Mouse (Mus musculus) left cerebral cortex, adult 2 months (tissue): ENCODE data around the gene Cenpn. TPM values are rescaled to one million over a fixed set of nuclear protein-coding genes. Genes with fewer than 3 reads are reported as not detected.
A peak's percentile ranks its signal among the peaks of the same experiment; 100 is the strongest.

Source experiments
- DNase-seq, 2 experiments: peaks; one replicate each; pipeline ENCODE4 v3.0.0; 2021 to 2022; ENCODE audit warnings: low spot score in 2 of 2, mixed read lengths in 1 of 2; ENCODE audit errors: extremely low spot score in 1 of 2
- H3K27ac ChIP-seq: fragments of 200-600 bp; 2 replicates; pipeline ENCODE4 v1.8.1; 2022
- H3K4me3 ChIP-seq: fragments of 200-600 bp; 2 replicates; pipeline ENCODE4 v1.8.1; 2022
- CTCF ChIP-seq: fragments of 200-600 bp; IDR thresholded peaks from 2 replicates; pipeline ENCODE4 v1.8.1; 2022; ENCODE audit warnings: antibody characterized with exemption, mild to moderate bottlenecking, moderate library complexity
- intact Hi-C: fragments of 180-260 bp; cut with DNase I; formaldehyde crosslinking; loops from one replicate; pipeline ENCODE4 v1.15.1; 2025
- long read RNA-seq, 2 experiments: library from polyadenylated mRNA; stranded (forward); transcript quantifications; one replicate each; pipeline ENCODE4 v2.0.0; 2021; ENCODE audit warnings: borderline mapping rate in 2 of 2
- total RNA-seq, 2 experiments: library from RNA; stranded (reverse); gene quantifications; 2 replicates each; pipeline ENCODE4 v1.2.3; 2021

Gene Cenpn
- total RNA-seq = 1 to 10 TPM in 1 of 2 experiments, under 1 TPM in 1; 0.97 to 2.0 TPM
- long read RNA-seq, experiment 1 = 0 reads
- long read RNA-seq, experiment 2 = 0 reads

DNA sequence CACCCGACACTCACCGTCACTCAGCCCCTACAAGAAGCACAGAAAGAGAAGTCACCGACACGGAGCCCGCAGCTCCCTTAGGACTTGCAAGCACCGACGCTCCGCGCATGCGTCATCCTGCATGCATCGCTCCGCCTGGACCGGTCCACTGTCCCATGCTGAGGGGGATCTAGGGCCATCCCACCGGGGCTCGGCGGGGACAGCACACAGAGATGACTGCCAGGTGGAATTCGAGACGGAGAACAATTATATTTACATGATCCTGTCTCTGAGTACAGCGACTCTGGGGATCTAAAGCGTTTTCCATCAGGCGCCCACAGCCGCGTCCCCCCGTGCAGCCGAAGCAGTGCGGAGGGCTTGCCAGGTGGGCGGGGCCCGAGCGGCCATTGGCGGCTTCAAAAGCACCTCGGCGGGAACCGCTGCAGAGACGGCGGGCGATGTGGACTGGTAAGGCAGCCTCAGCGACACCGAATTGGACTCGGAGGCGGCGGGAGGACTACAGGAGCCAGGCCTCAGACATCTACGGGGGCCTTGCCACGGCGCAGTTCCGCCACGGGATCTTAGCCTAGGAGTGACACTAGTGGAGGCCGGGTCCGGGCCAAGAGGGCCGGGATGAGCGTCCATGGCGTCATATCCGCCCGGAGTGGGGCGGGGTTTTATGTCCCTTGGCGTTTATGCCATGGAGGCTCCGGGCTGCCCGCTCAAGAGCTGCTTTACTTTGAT, at the start of gene Cenpn, which contains the start of gene Cmc2:
Gene Cenpn, plus strand, starts transcription at position 394 of the 723 bp plus-strand sequence.
Gene Cmc2, minus strand, starts transcription at position 119 of the 723 bp plus-strand sequence.
- no peak for TF ChIP-seq CTCF
- peak; percentile 88 for DNase-seq
- Histone ChIP-seq H3K4me3 (peak within 1 kb of the TSS; percentile 70), H3K27ac (peak within 1 kb of the TSS; percentile 99)
- intact Hi-C loops = loop anchor here (1.0 to 5.0 kb wide), 3 partner anchors 23 to 236 kb away; partner anchors contain the start of gene Gan

- Histone ChIP-seq H3K27ac (no peak overlapping the region), H3K4me3 (no peak overlapping the region)
- no peak for DNase-seq
- intact Hi-C loops = loop anchor here (5.0 kb wide), 1 partner anchor 111 kb away; no protein-coding TSS in a partner anchor
- TF ChIP-seq CTCF = peak; percentile 47
Measured at GRCm38 (mm10) chr8:116872761-116873342, 48.7 kb upstream of the Cenpn start.

DNA sequence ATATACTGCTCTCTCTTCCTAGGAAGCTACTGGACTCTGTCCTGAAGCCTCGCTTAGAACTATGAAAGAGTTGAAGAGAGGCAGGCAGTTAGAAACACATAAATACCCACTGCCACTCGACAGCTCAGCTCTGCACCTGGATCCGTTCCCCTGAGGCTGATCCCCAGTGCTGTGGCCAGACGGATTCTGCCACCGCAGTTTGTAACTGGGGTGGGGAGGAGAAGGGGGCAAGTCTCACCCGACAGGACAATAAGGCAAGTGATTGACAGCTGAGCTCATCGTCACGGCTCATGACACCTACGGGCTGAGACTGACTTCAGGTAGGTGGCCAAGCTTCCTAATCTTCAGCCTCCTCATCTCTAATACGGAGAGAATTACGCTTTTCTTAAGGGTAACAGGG, 47.9 kb upstream of the Cenpn start:
- intact Hi-C loops = loop anchor here (5.0 kb wide), 1 partner anchor 111 kb away; no protein-coding TSS in a partner anchor
- no peak overlapping the region for H3K4me3 ChIP-seq
- TF ChIP-seq CTCF = no peak

GRCm38 (mm10) chr8:116873986-116874385, 47.5 kb upstream of the Cenpn start:
- intact Hi-C loops = loop anchor here (5.0 kb wide), 1 partner anchor 112 kb away; no protein-coding TSS in a partner anchor
- no peak for DNase-seq
- TF ChIP-seq CTCF = no peak
- Histone ChIP-seq H3K27ac (no peak overlapping the region), H3K4me3 (no peak overlapping the region)

More for the DNA sequence above, 47.9 kb upstream of the Cenpn start:
- no peak overlapping the region for H3K27ac ChIP-seq
- no peak for DNase-seq

DNA sequence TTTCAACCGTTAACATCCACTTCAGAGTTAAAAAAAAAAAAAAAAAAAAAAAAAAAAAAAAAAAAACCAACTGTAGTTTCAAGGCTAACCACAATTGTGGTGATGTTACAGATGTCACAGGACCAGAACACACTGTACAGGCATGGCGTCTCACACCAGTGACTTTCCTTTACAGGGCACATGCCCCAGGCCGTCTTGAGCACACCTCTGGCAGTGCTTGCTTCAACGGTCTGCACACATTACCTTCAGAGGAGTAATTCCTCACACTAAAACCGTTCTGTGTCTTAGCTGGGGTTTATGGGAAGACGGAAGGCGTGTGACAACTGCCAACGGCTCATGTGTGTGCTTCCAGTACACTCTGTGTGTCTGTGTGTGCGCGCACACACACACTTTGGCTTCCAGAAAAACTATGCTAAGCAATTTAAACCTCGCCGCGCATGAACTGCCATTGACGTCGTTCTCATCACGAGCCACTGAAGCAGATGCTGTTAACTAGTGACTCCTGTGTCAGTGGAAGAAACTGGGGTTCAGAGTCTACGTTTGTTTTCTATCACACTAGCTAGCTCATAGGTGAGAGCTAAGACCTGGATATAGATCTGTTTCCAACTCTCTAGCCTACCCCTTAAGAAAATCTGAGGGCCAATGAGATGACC, 45.6 kb upstream of the Cenpn start:
- Histone ChIP-seq H3K4me3 (no peak overlapping the region), H3K27ac (no peak overlapping the region)
- intact Hi-C loops = no loop called here
- TF ChIP-seq CTCF = no peak
- DNase-seq = no peak

DNA sequence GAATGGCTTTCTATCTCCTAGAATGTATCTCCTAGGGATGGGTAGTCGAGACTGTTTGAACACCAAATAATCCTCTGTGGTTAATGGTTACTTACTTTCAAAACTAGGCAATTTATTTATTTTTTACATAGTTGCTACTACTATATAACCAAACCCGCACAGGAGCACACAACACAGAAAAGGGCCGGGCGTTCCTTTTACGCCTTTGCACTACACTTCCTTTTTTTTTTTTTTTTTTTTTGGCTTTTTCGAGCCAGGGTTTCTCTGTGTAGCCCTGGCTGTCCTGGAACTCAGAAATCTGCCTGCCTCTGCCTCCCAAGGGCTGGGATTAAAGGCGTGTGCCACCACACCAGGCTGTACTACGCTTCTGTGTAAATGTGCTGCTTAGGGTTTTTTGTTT, 40.1 kb upstream of the Cenpn start:
- no peak for DNase-seq
- H3K4me3 ChIP-seq = no peak overlapping the region
- intact Hi-C loops = no loop called here
- TF ChIP-seq CTCF = no peak
- no peak overlapping the region for H3K27ac ChIP-seq

DNA sequence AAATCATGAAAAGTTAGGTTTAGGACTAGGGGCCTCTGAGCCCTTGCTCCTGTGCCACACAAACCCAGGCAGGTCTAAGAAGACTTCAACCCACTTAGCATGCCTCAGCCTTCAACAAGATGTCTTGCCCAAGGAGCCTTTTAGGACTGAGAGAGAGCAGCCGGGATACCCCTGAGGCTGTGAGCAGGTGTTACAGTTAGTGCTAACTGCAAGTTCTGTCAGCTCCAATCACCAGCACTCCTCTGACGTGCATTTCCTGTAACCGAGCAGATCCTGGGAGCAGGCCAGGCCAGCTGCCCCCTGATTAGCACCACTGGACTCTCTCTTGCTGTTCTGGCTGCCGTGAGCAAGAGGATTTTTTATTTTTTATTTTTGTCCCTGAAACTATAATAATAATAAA, 33.7 kb upstream of the Cenpn start:
- TF ChIP-seq CTCF = no peak
- intact Hi-C loops = no loop called here

DNA sequence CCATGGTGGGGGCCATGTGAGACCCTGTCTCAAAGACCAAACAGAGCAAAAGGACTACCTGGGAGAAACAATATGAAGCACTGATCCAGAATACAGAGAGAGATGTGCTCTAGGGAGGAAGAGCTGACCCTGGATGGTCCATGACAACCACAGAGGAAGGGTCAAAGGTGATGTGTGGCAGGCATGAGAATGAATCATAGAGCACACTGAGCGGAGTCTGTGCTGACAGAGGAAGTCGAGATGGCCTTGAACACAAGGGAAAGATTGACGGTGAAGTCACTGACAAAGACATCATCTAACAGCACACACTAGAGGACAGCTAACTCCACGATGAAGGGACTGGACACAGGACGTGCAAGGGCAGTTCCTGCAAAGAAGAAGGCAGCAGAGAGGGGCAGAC, 30.1 kb upstream of the Cenpn start:
- no peak for DNase-seq
- H3K4me3 ChIP-seq = no peak overlapping the region
- intact Hi-C loops = no loop called here
- TF ChIP-seq CTCF = no peak
- H3K27ac ChIP-seq = no peak overlapping the region

More for the DNA sequence above, 33.7 kb upstream of the Cenpn start:
- no peak overlapping the region for H3K27ac ChIP-seq
- H3K4me3 ChIP-seq = no peak overlapping the region
- no peak for DNase-seq

GRCm38 (mm10) chr8:116892130-116892529, 29.4 kb upstream of the Cenpn start:
- Histone ChIP-seq H3K27ac (no peak overlapping the region), H3K4me3 (no peak overlapping the region)
- TF ChIP-seq CTCF = no peak
- intact Hi-C loops = no loop called here
- DNase-seq = no peak

DNA sequence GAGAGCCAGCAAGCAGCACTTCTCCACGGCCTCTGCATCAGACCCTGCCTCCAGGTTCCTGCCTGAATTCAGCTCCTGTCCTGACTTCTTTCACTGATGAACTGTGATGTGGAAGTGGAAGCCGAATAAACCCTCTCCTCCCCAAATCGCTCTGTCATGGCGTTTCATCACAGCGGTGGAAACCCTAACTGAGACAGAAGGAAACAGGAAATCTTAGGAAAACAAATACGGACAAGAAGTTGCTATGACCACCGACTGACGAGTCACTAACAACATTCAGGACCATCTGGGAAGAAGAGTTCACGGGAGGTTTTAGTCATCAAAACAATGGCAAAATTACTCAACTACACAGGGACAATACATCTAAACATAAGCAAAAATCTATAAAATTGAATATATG, 28.9 kb upstream of the Cenpn start:
- intact Hi-C loops = no loop called here
- H3K4me3 ChIP-seq = no peak overlapping the region

DNA sequence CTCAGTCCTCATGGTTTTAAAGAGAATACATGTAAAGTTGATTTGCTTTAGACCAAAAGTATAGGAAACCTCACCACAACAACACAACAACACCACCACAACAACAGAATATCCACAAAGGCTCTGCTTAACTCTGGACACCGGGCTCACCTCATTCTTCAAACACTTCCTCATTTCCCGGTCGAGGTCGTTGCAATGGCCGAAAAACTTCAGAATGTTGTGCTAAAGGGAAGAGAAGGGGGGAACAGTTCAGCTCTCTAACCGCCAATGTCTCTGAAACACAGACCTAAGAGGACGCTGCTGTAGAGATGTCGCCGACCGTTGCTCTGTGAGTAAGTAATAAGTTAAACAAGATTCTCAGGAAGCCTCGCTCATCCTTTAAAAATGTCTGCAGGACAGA, 27.6 kb upstream of the Cenpn start:
- DNase-seq = no peak
- Histone ChIP-seq H3K27ac (no peak overlapping the region), H3K4me3 (no peak overlapping the region)
- intact Hi-C loops = no loop called here
- no peak for TF ChIP-seq CTCF

More for the DNA sequence above, 28.9 kb upstream of the Cenpn start:
- no peak for DNase-seq
- no peak for TF ChIP-seq CTCF
- H3K27ac ChIP-seq = no peak overlapping the region

- no peak for TF ChIP-seq CTCF
- no peak for DNase-seq
- intact Hi-C loops = no loop called here
- Histone ChIP-seq H3K27ac (no peak overlapping the region), H3K4me3 (no peak overlapping the region)
Measured at GRCm38 (mm10) chr8:116895521-116895920, 26.0 kb upstream of the Cenpn start.
